Mouse (Mus musculus) left cerebral cortex, postnatal 36 days (tissue): ENCODE results near the gene Plekhg4. TPM values are rescaled to one million over a fixed set of nuclear protein-coding genes. Genes with fewer than 3 reads are reported as not detected.

Experiments
- DNase-seq, 2 experiments: peaks; one replicate each; pipeline ENCODE4 v3.0.0; 2021 to 2022; ENCODE audit warnings: low spot score in 2 of 2, mixed read lengths in 1 of 2
- intact Hi-C: fragments of 180-260 bp; cut with DNase I; formaldehyde crosslinking; loops from one replicate; pipeline ENCODE4 v1.15.1; 2025
- total RNA-seq, 2 experiments: library from RNA; stranded (reverse); gene quantifications; 2 replicates each; pipeline ENCODE4 v1.2.3; 2021

Plekhg4 gene
- total RNA-seq, 2 experiments from 2014 or later = 1.3 to 5.5 TPM

- intact Hi-C loops = no loop called here
- peak; percentile 54 to 59 for DNase-seq
Measured at GRCm38 (mm10) chr8:105348450-105349095, 24.5 kb upstream of the Plekhg4 start, which contains the start of gene Slc9a5. TSS of gene Slc9a5 (plus strand) at chr8:105348843.

GRCm38 (mm10) chr8:105349096-105349771, 23.8 kb upstream of the Plekhg4 start:
- peak; percentile 43 to 52 for DNase-seq
- intact Hi-C loops = no loop called here

GRCm38 (mm10) chr8:105350186-105350585, 22.9 kb upstream of the Plekhg4 start:
- DNase-seq = peak; percentile 19 to 37
- intact Hi-C loops = no loop called here

GRCm38 (mm10) chr8:105353583-105354135, 19.4 kb upstream of the Plekhg4 start:
- no peak for DNase-seq
- intact Hi-C loops = no loop called here

GRCm38 (mm10) chr8:105354549-105354948, 18.5 kb upstream of the Plekhg4 start:
- DNase-seq = no peak
- intact Hi-C loops = no loop called here

- intact Hi-C loops = no loop called here
- no peak for DNase-seq
Measured at GRCm38 (mm10) chr8:105355179-105356024, 17.7 kb upstream of the Plekhg4 start.

- DNase-seq = no peak
- intact Hi-C loops = no loop called here
Measured at GRCm38 (mm10) chr8:105356681-105357080, 16.4 kb upstream of the Plekhg4 start.

- no peak for DNase-seq
- intact Hi-C loops = no loop called here
Measured at GRCm38 (mm10) chr8:105359208-105359607, 13.9 kb upstream of the Plekhg4 start.

- DNase-seq = no peak
- intact Hi-C loops = loop anchor here (5.0 kb wide), 2 partner anchors 38 to 113 kb away; partner anchors contain the start of gene Tppp3
Measured at GRCm38 (mm10) chr8:105359646-105360045, 13.4 kb upstream of the Plekhg4 start.

GRCm38 (mm10) chr8:105361751-105362702, 11.0 kb upstream of the Plekhg4 start:
- no peak for DNase-seq
- intact Hi-C loops = loop anchor here (5.0 kb wide), 2 partner anchors 35 to 110 kb away; partner anchors contain the start of gene Tppp3

GRCm38 (mm10) chr8:105367107-105367506, 6.0 kb upstream of the Plekhg4 start:
- intact Hi-C loops = no loop called here
- DNase-seq = no peak

- intact Hi-C loops = no loop called here
- DNase-seq = no peak
Measured at GRCm38 (mm10) chr8:105372473-105372872, 601 bp upstream of the Plekhg4 start.

- no peak for DNase-seq
Measured at GRCm38 (mm10) chr8:105374513-105374966, 1.5 kb downstream of the Plekhg4 start.

GRCm38 (mm10) chr8:105378673-105379072, 5.6 kb downstream of the Plekhg4 start:
- DNase-seq = peak in 1 of 2 experiments; percentile 13
- intact Hi-C loops = no loop called here

More at GRCm38 (mm10) chr8:105374513-105374966, 1.5 kb downstream of the Plekhg4 start:
- intact Hi-C loops = no loop called here

- intact Hi-C loops = no loop called here
- DNase-seq = no peak
Measured at GRCm38 (mm10) chr8:105380308-105380707, 7.2 kb downstream of the Plekhg4 start.

GRCm38 (mm10) chr8:105384070-105384469, 11.0 kb downstream of the Plekhg4 start:
- intact Hi-C loops = no loop called here
- DNase-seq = no peak

GRCm38 (mm10) chr8:105387151-105387550, 14.1 kb downstream of the Plekhg4 start:
- intact Hi-C loops = no loop called here
- no peak for DNase-seq

- no peak for DNase-seq
Measured at GRCm38 (mm10) chr8:105389096-105389495, 16.0 kb downstream of the Plekhg4 start.

More at GRCm38 (mm10) chr8:105389096-105389495, 16.0 kb downstream of the Plekhg4 start:
- intact Hi-C loops = no loop called here
